Mouse (Mus musculus): ENCODE results near the gene Noa1. TPM values are rescaled to one million over a fixed set of nuclear protein-coding genes. Genes with fewer than 3 reads are reported as not detected.
A peak's percentile ranks its signal among the peaks of the same experiment; 100 is the strongest.

The Noa1 gene
- polyA plus RNA-seq, 1 experiment from 2014 or later, result 12.3 TPM

DNA sequence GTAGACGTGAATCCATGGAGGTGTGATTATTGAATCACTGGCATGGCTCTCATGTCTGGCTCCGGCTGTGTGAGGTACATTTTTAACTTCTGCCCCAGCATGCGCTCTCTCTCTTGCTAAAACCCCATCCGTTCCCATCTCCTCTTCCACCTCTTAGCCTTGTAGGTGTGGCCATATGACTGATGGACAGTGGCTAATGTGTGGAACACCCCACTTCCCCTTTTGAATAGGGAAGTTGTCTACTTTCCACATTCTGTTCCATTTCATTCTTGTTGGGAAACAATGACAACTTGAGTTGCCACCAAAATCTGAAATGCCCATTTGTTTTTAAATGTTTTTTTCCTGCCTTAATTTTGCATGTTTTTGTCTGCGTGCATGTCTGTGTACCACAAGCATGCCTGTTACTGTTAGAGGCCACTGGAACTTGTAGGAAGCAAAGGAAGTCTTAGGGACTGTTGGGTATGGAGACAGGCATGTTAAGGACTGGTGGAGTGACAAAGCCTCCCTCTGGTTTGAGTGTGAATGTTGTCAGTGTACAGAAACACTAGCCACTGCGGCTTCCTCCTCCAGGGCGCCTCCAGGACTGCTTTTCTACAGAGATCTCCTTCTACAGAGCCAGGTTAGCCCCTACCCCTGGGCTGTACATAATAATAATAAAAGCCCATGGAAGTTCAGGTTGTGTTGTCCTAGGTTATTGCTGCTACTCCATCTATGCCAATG is 16.9 kb downstream of the Noa1 start:
- Histone ChIP-seq H3K4me1 (replicated peaks; ENCODE audit: control insufficient read depth, insufficient read depth, low read length) (no peaks in the 10 kb centered on the region), H3K36me3 (ENCODE audit: control insufficient read depth, insufficient read depth) (peaks cover 58% of the 10 kb centered on the region), H3K27ac (ENCODE audit: low read depth, low read length) (no peak overlapping the region), H3K9me3 (ENCODE audit: control insufficient read depth) (no peaks in the 10 kb centered on the region), H3K9ac (ENCODE audit: low read depth, low read length) (no peak overlapping the region), H3K4me3 (ENCODE audit: low read depth, low read length) (no peak overlapping the region), H3K27me3 (replicated peaks; ENCODE audit: control insufficient read depth, insufficient read depth, low read length) (no peaks in the 10 kb centered on the region), H3K4me2 (replicated peaks; ENCODE audit: low read depth) (no peak overlapping the region)
- WGBS, result 86% methylated on average over 7 of the region's 7 CpGs
- TF ChIP-seq CTCF (IDR thresholded peaks at IDR 0.05; ENCODE audit: low read depth), result no peak
- no peak for ATAC-seq

- ATAC-seq, result no peak
- H3K4me3 ChIP-seq (ENCODE audit: low read depth, low read length), result no peak overlapping the region
- H3K9ac ChIP-seq (ENCODE audit: low read depth, low read length), result no peak overlapping the region
- no peak overlapping the region for H3K27ac ChIP-seq (ENCODE audit: low read depth, low read length)
- H3K4me2 ChIP-seq (replicated peaks; ENCODE audit: low read depth), result no peak overlapping the region
- H3K9me3 ChIP-seq (ENCODE audit: control insufficient read depth), result no peaks in the 10 kb centered on the region
- H3K27me3 ChIP-seq (replicated peaks; ENCODE audit: control insufficient read depth, insufficient read depth, low read length), result no peaks in the 10 kb centered on the region
- H3K36me3 ChIP-seq (ENCODE audit: control insufficient read depth, insufficient read depth), result peaks cover 56% of the 10 kb centered on the region
- WGBS, result 94% methylated on average over 2 of the region's 2 CpGs
- 0 out of 2 replicates have a peak, but pooled peaks have one; percentile 22 for TF ChIP-seq CTCF (IDR thresholded peaks at IDR 0.05; ENCODE audit: low read depth)
- H3K4me1 ChIP-seq (replicated peaks; ENCODE audit: control insufficient read depth, insufficient read depth, low read length), result no peaks in the 10 kb centered on the region
Observed at GRCm38 (mm10) chr5:77290606-77291005, 19.3 kb downstream of the Noa1 start.

- no peak overlapping the region for H3K9ac ChIP-seq (ENCODE audit: low read depth, low read length)
- no peak for ATAC-seq
Observed at GRCm38 (mm10) chr5:77289686-77290085, 20.2 kb downstream of the Noa1 start.

DNA sequence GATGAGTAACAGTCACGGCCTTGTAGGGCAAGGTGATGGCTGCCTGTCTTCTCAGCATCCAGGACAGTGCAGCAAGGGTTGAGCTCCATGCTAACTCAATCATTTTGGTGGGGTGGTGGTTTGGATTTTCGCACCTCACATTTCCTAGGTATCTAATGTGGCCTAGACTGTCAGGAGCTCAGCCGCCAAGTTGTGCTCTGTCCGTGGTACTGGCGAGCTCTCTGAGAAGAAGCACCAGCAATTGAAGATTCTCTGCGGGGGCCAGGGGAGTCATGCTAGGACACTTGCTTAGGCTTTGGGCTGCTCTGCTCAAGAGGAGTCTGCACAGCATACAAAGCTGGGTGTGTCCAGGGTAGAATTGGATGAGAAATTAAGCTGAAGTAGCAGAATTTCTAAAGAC is 22.0 kb downstream of the Noa1 start:
- Histone ChIP-seq H3K4me3 (ENCODE audit: low read depth, low read length) (no peak overlapping the region), H3K9me3 (ENCODE audit: control insufficient read depth) (no peaks in the 10 kb centered on the region), H3K27ac (ENCODE audit: low read depth, low read length) (no peak overlapping the region), H3K4me1 (replicated peaks; ENCODE audit: control insufficient read depth, insufficient read depth, low read length) (no peaks in the 10 kb centered on the region), H3K4me2 (replicated peaks; ENCODE audit: low read depth) (no peak overlapping the region), H3K27me3 (replicated peaks; ENCODE audit: control insufficient read depth, insufficient read depth, low read length) (no peaks in the 10 kb centered on the region), H3K9ac (ENCODE audit: low read depth, low read length) (no peak overlapping the region), H3K36me3 (ENCODE audit: control insufficient read depth, insufficient read depth) (peaks cover 42% of the 10 kb centered on the region)
- no peak for TF ChIP-seq CTCF (IDR thresholded peaks at IDR 0.05; ENCODE audit: low read depth)
- no peak for ATAC-seq
- WGBS, result 74% methylated on average over 6 of the region's 6 CpGs

More at GRCm38 (mm10) chr5:77289686-77290085, 20.2 kb downstream of the Noa1 start:
- 72% methylated on average over 8 of the region's 8 CpGs for WGBS
- no peak for TF ChIP-seq CTCF (IDR thresholded peaks at IDR 0.05; ENCODE audit: low read depth)
- Histone ChIP-seq H3K4me2 (replicated peaks; ENCODE audit: low read depth) (no peak overlapping the region), H3K27ac (ENCODE audit: low read depth, low read length) (no peak overlapping the region), H3K4me1 (replicated peaks; ENCODE audit: control insufficient read depth, insufficient read depth, low read length) (no peaks in the 10 kb centered on the region), H3K4me3 (ENCODE audit: low read depth, low read length) (no peak overlapping the region), H3K9me3 (ENCODE audit: control insufficient read depth) (no peaks in the 10 kb centered on the region), H3K27me3 (replicated peaks; ENCODE audit: control insufficient read depth, insufficient read depth, low read length) (no peaks in the 10 kb centered on the region), H3K36me3 (ENCODE audit: control insufficient read depth, insufficient read depth) (peaks cover 49% of the 10 kb centered on the region)

GRCm38 (mm10) chr5:77286904-77287303 is 23.0 kb downstream of the Noa1 start:
- no peaks in the 10 kb centered on the region for H3K4me1 ChIP-seq (replicated peaks; ENCODE audit: control insufficient read depth, insufficient read depth, low read length)
- H3K9me3 ChIP-seq (ENCODE audit: control insufficient read depth), result no peaks in the 10 kb centered on the region
- H3K4me3 ChIP-seq (ENCODE audit: low read depth, low read length), result no peak overlapping the region
- ATAC-seq, result no peak
- H3K9ac ChIP-seq (ENCODE audit: low read depth, low read length), result no peak overlapping the region
- H3K27ac ChIP-seq (ENCODE audit: low read depth, low read length), result no peak overlapping the region
- WGBS, result 84% methylated on average over 5 of the region's 5 CpGs
- H3K36me3 ChIP-seq (ENCODE audit: control insufficient read depth, insufficient read depth), result peaks cover 40% of the 10 kb centered on the region
- H3K27me3 ChIP-seq (replicated peaks; ENCODE audit: control insufficient read depth, insufficient read depth, low read length), result no peaks in the 10 kb centered on the region
- TF ChIP-seq CTCF (IDR thresholded peaks at IDR 0.05; ENCODE audit: low read depth), result no peak
- H3K4me2 ChIP-seq (replicated peaks; ENCODE audit: low read depth), result no peak overlapping the region

- Histone ChIP-seq H3K27me3 (replicated peaks; ENCODE audit: control insufficient read depth, insufficient read depth, low read length) (no peaks in the 10 kb centered on the region), H3K9ac (ENCODE audit: low read depth, low read length) (no peak overlapping the region), H3K4me2 (replicated peaks; ENCODE audit: low read depth) (no peak overlapping the region), H3K4me3 (ENCODE audit: low read depth, low read length) (no peak overlapping the region), H3K9me3 (ENCODE audit: control insufficient read depth) (no peaks in the 10 kb centered on the region), H3K36me3 (ENCODE audit: control insufficient read depth, insufficient read depth) (peaks cover 52% of the 10 kb centered on the region), H3K4me1 (replicated peaks; ENCODE audit: control insufficient read depth, insufficient read depth, low read length) (no peaks in the 10 kb centered on the region), H3K27ac (ENCODE audit: low read depth, low read length) (no peak overlapping the region)
- no peak for TF ChIP-seq CTCF (IDR thresholded peaks at IDR 0.05; ENCODE audit: low read depth)
- 86% methylated on average over 7 of the region's 7 CpGs for WGBS
- no peak for ATAC-seq
Observed at GRCm38 (mm10) chr5:77285685-77286084, 24.2 kb downstream of the Noa1 start.
